Mouse (Mus musculus) lung, embryonic 14.5 days (tissue): ENCODE data around the gene Iba57. TPM values are rescaled to one million over a fixed set of nuclear protein-coding genes. Genes with fewer than 3 reads are reported as not detected.

ENCODE experiments used
- ATAC-seq: fragments of 200-750 bp; cut with Nextera tagmentation; 2 replicates; pipeline ENCODE4 v1.8.0; 2017; ENCODE audit warnings: mild to moderate bottlenecking, moderate TSS enrichment, moderate library complexity; ENCODE audit not compliant: insufficient read depth
- DNase-seq: peaks from one replicate; pipeline ENCODE4 v3.0.0-alpha.2; 2015
- H3K27ac ChIP-seq: fragments of 300-500 bp; sonication (generic); 2 replicates; pipeline ENCODE4 v1.5.1; 2014; ENCODE audit warnings: low read depth, mild to moderate bottlenecking, moderate library complexity
- H3K27me3 ChIP-seq: fragments of 300-500 bp; sonication (generic); 2 replicates; pipeline ENCODE4 v1.6.1; 2014; ENCODE audit warnings: low read length, control low read depth; ENCODE audit not compliant: insufficient read depth
- H3K36me3 ChIP-seq: fragments of 300-500 bp; sonication (generic); 2 replicates; pipeline ENCODE4 v1.6.1; 2014; ENCODE audit warnings: control low read depth; ENCODE audit not compliant: insufficient read depth
- H3K4me1 ChIP-seq: fragments of 300-500 bp; sonication (generic); 2 replicates; pipeline ENCODE4 v1.6.1; 2014; ENCODE audit warnings: antibody characterized with exemption, control low read depth; ENCODE audit not compliant: insufficient read depth
- H3K4me2 ChIP-seq: fragments of 300-500 bp; sonication (generic); 2 replicates; pipeline ENCODE4 v1.6.1; 2014; ENCODE audit warnings: mild to moderate bottlenecking
- H3K4me3 ChIP-seq: fragments of 300-500 bp; sonication (generic); 2 replicates; pipeline ENCODE4 v1.5.1; 2014; ENCODE audit warnings: low read depth, low read length
- H3K9ac ChIP-seq: fragments of 300-500 bp; sonication (generic); 2 replicates; pipeline ENCODE4 v1.6.1; 2014
- H3K9me3 ChIP-seq: fragments of 300-500 bp; sonication (generic); 2 replicates; pipeline ENCODE4 v1.6.1; 2016; ENCODE audit warnings: low read depth, low read length, control low read depth
- CTCF ChIP-seq: IDR thresholded peaks from 2 replicates; pipeline ENCODE4 v1.5.1; 2016; ENCODE audit warnings: antibody characterized with exemption, low read depth
- WGBS: fragments of 180-500 bp; shearing (Covaris S2); extraction: QIAGEN DNeasy Blood & Tissue Kit; methylation state at CpG from one replicate; pipeline ENCODE4 v1.1.7; 2014; 5-methylcytosine and 5-hydroxymethylcytosine counted together
- polyA plus RNA-seq: library from polyadenylated mRNA; unstranded; fragments of >200 nt; fragmentation: Nextera tagmentation; extraction: Ambion mirVana; gene quantifications from 2 replicates; pipeline ENCODE4 v1.2.1, GENCODE M21; 2014

Gene Iba57
- polyA plus RNA-seq, 1 experiment from 2014 or later: 1.9 TPM

GRCm38 (mm10) chr11:59191231-59192058 is 27.9 kb upstream of the Iba57 start:
- Histone ChIP-seq H3K27ac (peak overlapping the region; percentile 94), H3K4me1 (peaks cover 6% of the 10 kb centered on the region; the same call in 1 of the 2 replicates), H3K36me3 (peaks cover 3% of the 10 kb centered on the region; the same call in 1 of the 2 replicates), H3K4me2 (peak overlapping the region; percentile 83), H3K9me3 (no peaks in the 10 kb centered on the region), H3K27me3 (no peaks in the 10 kb centered on the region), H3K9ac (peak overlapping the region; percentile 76), H3K4me3 (peak overlapping the region; percentile 66)
- under 1% methylated on average over 52 of the region's 59 CpGs for WGBS
- DNase-seq (peak; percentile 95), ATAC-seq (peak; percentile 97)
- no peak for TF ChIP-seq CTCF

DNA sequence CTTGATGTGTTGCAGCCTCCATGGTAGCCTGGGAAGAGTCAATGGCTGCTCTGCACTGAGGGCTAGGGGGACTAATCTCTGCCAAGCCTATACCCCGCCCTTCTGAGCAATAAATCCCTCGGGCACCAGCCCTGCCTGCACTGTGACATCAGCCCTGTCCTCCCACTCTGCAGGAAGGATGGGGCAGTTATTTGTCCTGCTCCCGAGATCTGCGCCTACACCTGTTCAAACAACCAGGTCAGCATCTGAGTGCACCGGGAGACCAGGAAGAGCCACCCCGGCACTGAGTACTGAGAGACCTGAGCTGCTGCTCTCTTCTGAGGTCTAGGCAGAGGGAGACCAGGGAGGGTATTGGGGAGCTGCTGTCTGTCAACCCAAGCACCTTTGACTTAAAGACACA is 24.2 kb upstream of the Iba57 start:
- DNase-seq (no peak), ATAC-seq (no peak)
- peaks cover 6% of the 10 kb centered on the region; the same call in 1 of the 2 replicates for H3K4me1 ChIP-seq
- no peaks in the 10 kb centered on the region for H3K27me3 ChIP-seq
- H3K27ac ChIP-seq: no peak overlapping the region
- H3K9me3 ChIP-seq: no peaks in the 10 kb centered on the region
- H3K9ac ChIP-seq: no peak overlapping the region
- 62% methylated on average over 6 of the region's 6 CpGs for WGBS
- no peak overlapping the region for H3K4me2 ChIP-seq
- H3K36me3 ChIP-seq: peaks cover 29% of the 10 kb centered on the region
- H3K4me3 ChIP-seq: no peak overlapping the region
- TF ChIP-seq CTCF: no peak

DNA sequence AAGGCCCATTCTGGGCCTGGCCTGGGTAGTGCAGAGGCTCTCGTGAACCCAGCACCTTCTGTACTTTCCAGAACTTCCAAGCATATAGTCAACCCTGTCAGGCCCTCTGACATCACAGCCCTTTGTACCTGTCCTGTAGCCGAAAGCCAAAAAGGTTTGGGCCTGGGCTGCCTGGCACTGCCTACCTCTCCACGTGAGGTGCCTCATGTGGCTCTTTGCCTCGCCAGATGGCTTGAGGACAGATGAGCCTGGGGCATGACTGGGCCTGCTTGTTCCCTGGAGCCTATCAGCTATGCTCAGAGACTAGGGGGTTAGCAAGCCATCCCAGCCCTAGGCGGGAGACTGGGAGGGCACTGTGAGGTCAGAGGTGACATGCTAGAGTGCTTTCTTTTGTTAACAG is 22.0 kb upstream of the Iba57 start:
- Histone ChIP-seq H3K4me1 (no peaks in the 10 kb centered on the region), H3K4me3 (no peak overlapping the region), H3K9ac (no peak overlapping the region), H3K27ac (no peak overlapping the region), H3K27me3 (no peaks in the 10 kb centered on the region), H3K9me3 (no peaks in the 10 kb centered on the region), H3K4me2 (no peak overlapping the region), H3K36me3 (peaks cover 34% of the 10 kb centered on the region)
- no peak for TF ChIP-seq CTCF
- DNase-seq (no peak), ATAC-seq (no peak)
- 81% methylated on average over 5 of the region's 5 CpGs for WGBS

GRCm38 (mm10) chr11:59183821-59184220 is 20.3 kb upstream of the Iba57 start:
- Histone ChIP-seq H3K27ac (no peak overlapping the region), H3K4me1 (no peaks in the 10 kb centered on the region), H3K9ac (no peak overlapping the region), H3K4me2 (no peak overlapping the region), H3K4me3 (no peak overlapping the region), H3K9me3 (no peaks in the 10 kb centered on the region), H3K36me3 (peaks cover 34% of the 10 kb centered on the region), H3K27me3 (peaks cover 1% of the 10 kb centered on the region; the same call in 1 of the 2 replicates)
- DNase-seq: peak; percentile 81
- 33% methylated on average over 3 of the region's 3 CpGs for WGBS
- TF ChIP-seq CTCF: peak; percentile 81
- peak; percentile 38; the same call in 1 of the 2 replicates for ATAC-seq

GRCm38 (mm10) chr11:59182864-59183331 is 19.4 kb upstream of the Iba57 start, which contains the start of gene Gjc2:
Gjc2 (minus strand) TSS chr11:59183213.
- H3K9me3 ChIP-seq: no peaks in the 10 kb centered on the region
- no peak within 1 kb of the TSS; the same call in 1 of the 2 replicates for H3K27ac ChIP-seq
- no peak within 1 kb of the TSS for H3K4me3 ChIP-seq
- peaks cover 34% of the 10 kb centered on the region for H3K36me3 ChIP-seq
- H3K9ac ChIP-seq: no peak within 1 kb of the TSS
- H3K27me3 ChIP-seq: peaks cover 11% of the 10 kb centered on the region
- peak; percentile 3; the same call in 1 of the 2 replicates for TF ChIP-seq CTCF
- WGBS: 28% methylated on average over 3 of the region's 3 CpGs
- ATAC-seq: peak; percentile 26; the same call in 1 of the 2 replicates
- DNase-seq: peak; percentile 62
- no peaks in the 10 kb centered on the region for H3K4me1 ChIP-seq
- H3K4me2 ChIP-seq: no peak within 1 kb of the TSS

- ATAC-seq (peak; percentile 43; the same call in 1 of the 2 replicates), DNase-seq (no peak)
- Histone ChIP-seq H3K36me3 (no peaks in the 10 kb centered on the region), H3K4me1 (no peaks in the 10 kb centered on the region), H3K9ac (no peak overlapping the region), H3K27me3 (peaks cover 49% of the 10 kb centered on the region), H3K4me3 (peak overlapping the region; percentile 25), H3K9me3 (no peaks in the 10 kb centered on the region), H3K27ac (no peak overlapping the region), H3K4me2 (peak overlapping the region; percentile 43; the same call in 1 of the 2 replicates)
- no peak for TF ChIP-seq CTCF
- 7% methylated on average over 34 of the region's 34 CpGs for WGBS
These were observed 13.4 kb upstream of the Iba57 start for GRCm38 (mm10) chr11:59176921-59177320.

- H3K9me3 ChIP-seq: no peaks in the 10 kb centered on the region
- H3K9ac ChIP-seq: no peak overlapping the region
- no peaks in the 10 kb centered on the region for H3K36me3 ChIP-seq
- peaks cover 49% of the 10 kb centered on the region for H3K27me3 ChIP-seq
- peak overlapping the region; percentile 25 for H3K4me3 ChIP-seq
- H3K4me1 ChIP-seq: no peaks in the 10 kb centered on the region
- 3% methylated on average over 48 of the region's 48 CpGs for WGBS
- DNase-seq: peak; percentile 34
- no peak for ATAC-seq
- no peak for TF ChIP-seq CTCF
- no peak overlapping the region for H3K27ac ChIP-seq
- peak overlapping the region; percentile 43; the same call in 1 of the 2 replicates for H3K4me2 ChIP-seq
These were observed 12.9 kb upstream of the Iba57 start for GRCm38 (mm10) chr11:59176475-59176874.
